Mouse (Mus musculus) C2C12 (cell line): ENCODE results near the gene Pkig. TPM values are rescaled to one million over a fixed set of nuclear protein-coding genes. Genes with fewer than 3 reads are reported as not detected.
"Not testable (repeated sequence)": the region's sequence is repeated elsewhere in the genome, so short reads cannot be mapped to it uniquely, and the experiment has no call there.

Experiments
- H3K27me3 ChIP-seq: one replicate; pipeline ENCODE4 v1.6.1; 2011; ENCODE audit not compliant: control insufficient read depth, insufficient read depth, insufficient read length
- H3K36me3 ChIP-seq: one replicate; pipeline ENCODE4 v1.6.1; 2011; ENCODE audit not compliant: control insufficient read depth, insufficient read depth
- H3K4me3 ChIP-seq: one replicate; pipeline ENCODE4 v1.5.1; 2011; ENCODE audit warnings: mild to moderate bottlenecking, control low read depth; ENCODE audit not compliant: poor library complexity, insufficient read depth, severe bottlenecking
- H3K79me2 ChIP-seq: one replicate; pipeline ENCODE4 v1.6.1; 2011; ENCODE audit not compliant: control insufficient read depth, insufficient read depth
- H3K79me3 ChIP-seq: one replicate; pipeline ENCODE4 v1.6.1; 2011; ENCODE audit warnings: low read depth, control low read depth
- H3ac ChIP-seq: one replicate; pipeline ENCODE3; 2011; ENCODE audit warnings: low read depth; ENCODE audit not compliant: control insufficient read depth, insufficient read length
- CEBPB ChIP-seq: IDR thresholded peaks from one replicate; pipeline ENCODE4 v1.6.1; 2011; ENCODE audit warnings: low read depth, mild to moderate bottlenecking, control low read depth, moderate library complexity
- CTCF ChIP-seq: IDR thresholded peaks from one replicate; pipeline ENCODE4 v1.5.1; 2011; ENCODE audit not compliant: control insufficient read depth, insufficient read depth, insufficient read length
- FOSL1 ChIP-seq: IDR thresholded peaks from one replicate; pipeline ENCODE4 v1.8.0; 2011; ENCODE audit warnings: mild to moderate bottlenecking, low read length; ENCODE audit not compliant: poor library complexity, insufficient read depth, severe bottlenecking
- MAX ChIP-seq: IDR thresholded peaks from one replicate; pipeline ENCODE4 v1.6.1; 2011; ENCODE audit warnings: mild to moderate bottlenecking, control low read depth
- MYOD1 ChIP-seq: IDR thresholded peaks from one replicate; pipeline ENCODE4 v1.6.1; 2011; ENCODE audit warnings: low read depth; ENCODE audit not compliant: control insufficient read depth, insufficient read length
- MYOG ChIP-seq: IDR thresholded peaks from one replicate; pipeline ENCODE4 v1.6.1; 2011; ENCODE audit not compliant: control insufficient read depth, insufficient read length; ENCODE audit errors: extremely low read depth
- USF1 ChIP-seq: IDR thresholded peaks from one replicate; pipeline ENCODE4 v1.6.1; 2011; ENCODE audit warnings: low read depth, mild to moderate bottlenecking, control low read depth, moderate library complexity
- polyA plus RNA-seq: library from polyadenylated mRNA; unstranded; fragments of >200 nt; fragmentation: generic; extraction: Trizol; gene quantifications from one replicate; pipeline ENCODE4 v1.2.1, GENCODE M21; 2012; ENCODE audit warnings: missing spikeins

The Pkig gene
- polyA plus RNA-seq, 1 experiment: 254 TPM

- Histone ChIP-seq H3K79me2 (no peaks in the 10 kb centered on the region), H3K27me3 (no peaks in the 10 kb centered on the region), H3ac (no peak overlapping the region), H3K36me3 (peaks cover 37% of the 10 kb centered on the region), H3K79me3 (no peaks in the 10 kb centered on the region), H3K4me3 (no peak overlapping the region)
- TF ChIP-seq CEBPB: no peak
- no peak for TF ChIP-seq MYOG
- no peak for TF ChIP-seq USF1
These were observed 37.7 kb upstream of the Pkig start for GRCm38 (mm10) chr2:163620451-163620850.

GRCm38 (mm10) chr2:163621401-163621800 lies 36.8 kb upstream of the Pkig start:
- peaks cover 37% of the 10 kb centered on the region for H3K36me3 ChIP-seq
- H3ac ChIP-seq: not testable (repeated sequence)

GRCm38 (mm10) chr2:163631223-163631622 lies 27.0 kb upstream of the Pkig start:
- Histone ChIP-seq H3K27me3 (no peaks in the 10 kb centered on the region), H3K79me3 (no peaks in the 10 kb centered on the region), H3ac (no peak overlapping the region), H3K4me3 (no peak overlapping the region), H3K79me2 (no peaks in the 10 kb centered on the region), H3K36me3 (peaks cover 74% of the 10 kb centered on the region)
- TF ChIP-seq MYOD1 (no peak), MAX (no peak), USF1 (no peak), MYOG (no peak), CEBPB (no peak), FOSL1 (no peak), CTCF (no peak)

More at GRCm38 (mm10) chr2:163621401-163621800, 36.8 kb upstream of the Pkig start:
- H3K4me3 ChIP-seq, H3K79me3 ChIP-seq, H3K27me3 ChIP-seq, H3K79me2 ChIP-seq: not testable (repeated sequence)

- H3K79me3 ChIP-seq: no peaks in the 10 kb centered on the region
- H3K36me3 ChIP-seq: peaks cover 73% of the 10 kb centered on the region
- H3K27me3 ChIP-seq: no peaks in the 10 kb centered on the region
- H3K4me3 ChIP-seq: no peak overlapping the region
- H3ac ChIP-seq: no peak overlapping the region
- peaks cover 3% of the 10 kb centered on the region for H3K79me2 ChIP-seq
- TF ChIP-seq MYOD1 (no peak), CEBPB (no peak), CTCF (no peak), MYOG (no peak), MAX (no peak), USF1 (no peak), FOSL1 (no peak)
These were observed 26.5 kb upstream of the Pkig start for GRCm38 (mm10) chr2:163631715-163632114.

GRCm38 (mm10) chr2:163634211-163634610 lies 24.0 kb upstream of the Pkig start:
- Histone ChIP-seq H3K4me3 (no peak overlapping the region), H3ac (no peak overlapping the region), H3K36me3 (peaks cover 58% of the 10 kb centered on the region), H3K27me3 (no peaks in the 10 kb centered on the region), H3K79me2 (peaks cover 27% of the 10 kb centered on the region), H3K79me3 (peaks cover 10% of the 10 kb centered on the region)
- no peak for TF ChIP-seq MYOG
- TF ChIP-seq MYOD1: no peak
- no peak for TF ChIP-seq USF1
- no peak for TF ChIP-seq MAX
- no peak for TF ChIP-seq CEBPB
- no peak for TF ChIP-seq FOSL1

GRCm38 (mm10) chr2:163636057-163636456 lies 22.1 kb upstream of the Pkig start:
- no peak overlapping the region for H3K4me3 ChIP-seq
- TF ChIP-seq CEBPB (no peak), MAX (no peak), MYOD1 (no peak), CTCF (no peak), MYOG (no peak)
- peaks cover 46% of the 10 kb centered on the region for H3K79me2 ChIP-seq
- H3K79me3 ChIP-seq: peaks cover 12% of the 10 kb centered on the region
- no peaks in the 10 kb centered on the region for H3K27me3 ChIP-seq
- H3ac ChIP-seq: no peak overlapping the region
- H3K36me3 ChIP-seq: peaks cover 41% of the 10 kb centered on the region
